Mouse (Mus musculus) testis, adult 2 months (tissue): ENCODE data around the gene Cryge.

Experiments used
- CTCF ChIP-seq: fragments of 200-500 bp; IDR thresholded peaks from 2 replicates; pipeline ENCODE4 v1.5.1; 2012; ENCODE audit warnings: low read depth, mild to moderate bottlenecking, inconsistent platforms, low read length, moderate library complexity; ENCODE audit not compliant: control insufficient read depth, insufficient read depth, insufficient replicate concordance
- POLR2A ChIP-seq: fragments of 200-500 bp; IDR thresholded peaks from 2 replicates; pipeline ENCODE4 v1.6.1; 2012; ENCODE audit warnings: low read depth, mild to moderate bottlenecking, inconsistent platforms, low read length, moderate library complexity; ENCODE audit not compliant: control insufficient read depth

- TF ChIP-seq CTCF (no peak), POLR2A (no peak)
Observed at GRCm38 (mm10) chr1:65043433-65043832, 7.5 kb downstream of the Cryge start.
